Mouse (Mus musculus) olfactory bulb, adult 2 months (tissue): ENCODE data around the gene Rasgef1b.

Source experiments
- CTCF ChIP-seq: fragments of 200-500 bp; IDR thresholded peaks from 2 replicates; pipeline ENCODE4 v1.5.1; 2012; ENCODE audit warnings: low read depth, mild to moderate bottlenecking, low read length, moderate library complexity; ENCODE audit not compliant: insufficient read depth
- POLR2A ChIP-seq: fragments of 200-500 bp; IDR thresholded peaks from 2 replicates; pipeline ENCODE4 v1.6.1; 2012; ENCODE audit warnings: mild to moderate bottlenecking, low read depth, low read length, moderate library complexity; ENCODE audit not compliant: insufficient read depth

- no peak for TF ChIP-seq POLR2A
- no peak for TF ChIP-seq CTCF
These were observed 306.8 kb downstream of the Rasgef1b start for GRCm38 (mm10) chr5:99422092-99422491.
